Mouse (Mus musculus) lung, adult 2 months (tissue): ENCODE data around the gene Cacna1e.

ENCODE experiments used
- CTCF ChIP-seq: fragments of 200-500 bp; IDR thresholded peaks from 2 replicates; pipeline ENCODE4 v1.5.1; 2011; ENCODE audit warnings: mild to moderate bottlenecking, low read length, control low read depth; ENCODE audit not compliant: insufficient read depth
- POLR2A ChIP-seq: fragments of 200-500 bp; IDR thresholded peaks from 2 replicates; pipeline ENCODE4 v1.6.1; 2011; ENCODE audit warnings: low read depth, mild to moderate bottlenecking, control low read depth, low read length, borderline replicate concordance; ENCODE audit errors: extremely low read depth

DNA sequence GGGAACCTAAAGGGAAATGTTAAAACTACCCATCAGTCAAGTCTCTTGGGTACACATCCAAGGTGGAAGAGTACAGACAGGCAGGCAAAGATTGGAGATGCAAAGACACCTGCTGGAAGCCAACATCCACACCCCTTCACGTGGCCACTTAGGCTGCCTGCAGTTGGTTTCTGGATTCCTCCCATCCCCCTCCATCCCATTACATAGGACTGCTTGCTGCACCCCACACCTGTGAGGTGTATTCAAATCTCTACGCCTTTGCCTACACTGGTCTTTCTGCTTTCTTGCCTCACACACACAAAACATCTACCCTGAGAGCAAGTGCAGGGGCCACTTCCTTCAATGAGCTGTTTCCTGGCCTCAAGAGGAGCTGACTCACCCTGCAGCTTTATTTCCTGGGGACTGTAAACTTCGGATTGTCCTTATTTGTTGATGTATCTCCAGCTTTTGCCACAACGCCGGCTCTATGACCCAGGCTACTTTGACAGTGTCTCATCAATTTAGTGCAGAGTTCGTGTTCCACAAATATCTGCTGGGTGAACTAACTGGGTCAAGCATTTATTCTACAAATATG lies 43.2 kb downstream of the Cacna1e start:
- TF ChIP-seq POLR2A (no peak), CTCF (no peak)
